Mouse (Mus musculus) olfactory bulb, adult 2 months (tissue): Measurements from ENCODE around the gene Resp18.

Experiments
- CTCF ChIP-seq: fragments of 200-500 bp; IDR thresholded peaks from 2 replicates; pipeline ENCODE4 v1.5.1; 2012; ENCODE audit warnings: low read depth, mild to moderate bottlenecking, low read length, moderate library complexity; ENCODE audit not compliant: insufficient read depth
- POLR2A ChIP-seq: fragments of 200-500 bp; IDR thresholded peaks from 2 replicates; pipeline ENCODE4 v1.6.1; 2012; ENCODE audit warnings: mild to moderate bottlenecking, low read depth, low read length, moderate library complexity; ENCODE audit not compliant: insufficient read depth

DNA sequence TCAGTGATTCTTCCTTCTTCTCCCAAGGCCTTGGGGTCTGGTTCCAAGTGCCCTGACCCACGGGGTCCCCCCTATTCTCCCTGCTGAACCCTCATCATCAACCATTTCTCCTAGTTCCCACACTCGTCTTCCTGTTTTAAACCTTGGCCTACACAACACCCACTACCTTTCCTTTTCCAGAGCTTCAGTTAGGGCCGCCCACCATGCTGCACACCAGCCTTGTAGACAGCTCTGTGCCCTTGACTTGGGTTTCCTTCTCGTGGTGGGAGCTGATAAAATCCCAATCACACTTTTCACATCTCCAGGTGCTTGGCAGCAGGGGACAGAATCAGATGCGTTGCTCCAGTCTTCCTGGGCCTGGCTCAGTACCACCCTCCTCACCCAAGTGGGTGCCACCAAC is 16.1 kb upstream of the Resp18 start:
- no peak for TF ChIP-seq CTCF
- no peak for TF ChIP-seq POLR2A
